Mouse (Mus musculus) central nervous system, embryonic 14 days (tissue): ENCODE data around the gene Nfe2. TPM values are rescaled to one million over a fixed set of nuclear protein-coding genes. Genes with fewer than 3 reads are reported as not detected.

Source experiments
- polyA plus RNA-seq: library from polyadenylated mRNA; depleted of rRNA; stranded (reverse); fragments of >200 nt; gene quantifications from 2 replicates; pipeline ENCODE4 v1.2.3, GENCODE M21; 2012; rRNA removed

The Nfe2 gene
- polyA plus RNA-seq = 0.92 and 1.6 TPM in 2 replicates

DNA sequence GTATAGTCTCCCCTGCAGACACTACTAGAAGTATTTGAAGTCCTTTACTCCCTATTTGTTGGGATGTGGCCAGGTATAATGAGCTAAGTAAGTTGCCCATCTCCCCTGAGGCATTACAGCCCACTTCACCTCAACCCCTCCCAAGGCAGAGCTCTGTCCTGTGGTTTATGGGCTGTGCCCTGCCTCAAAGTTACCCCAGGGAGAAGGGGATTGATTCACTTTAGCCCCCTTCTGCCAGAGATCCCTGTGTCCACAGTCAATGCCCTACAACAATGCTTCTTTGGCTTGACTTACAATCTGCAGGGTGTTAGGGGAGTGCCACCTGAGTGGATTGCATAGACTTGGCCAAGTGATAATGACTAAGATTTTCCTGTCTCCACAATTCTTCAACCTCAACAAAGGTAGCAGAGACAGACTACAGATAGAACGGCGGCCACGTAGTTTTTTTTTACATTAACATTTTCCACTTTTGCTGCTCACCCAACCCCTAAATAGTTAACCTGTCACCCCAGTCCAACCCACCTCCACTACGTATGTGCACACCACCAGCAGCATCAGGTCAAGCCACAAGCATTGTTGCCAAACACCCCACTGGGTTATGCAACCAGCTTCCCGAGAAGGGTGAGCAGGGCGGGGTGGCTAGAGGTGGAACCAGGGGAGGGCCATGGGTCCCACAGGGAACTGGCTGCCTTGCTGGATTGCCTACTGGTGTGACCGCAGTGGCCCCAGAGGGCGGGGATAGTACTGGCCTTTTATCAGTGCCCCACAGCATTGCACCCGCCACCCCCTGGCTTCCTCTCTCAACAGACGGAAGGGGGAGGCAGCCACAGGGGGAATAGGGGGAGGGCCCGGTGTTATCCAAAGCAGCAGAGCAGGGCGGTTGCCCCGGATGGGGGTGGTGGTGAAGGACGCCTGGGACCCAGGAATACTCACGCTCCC, at the start of gene Nfe2:
TSS of gene Nfe2 (minus strand) at position 614 of the 939 bp plus-strand sequence.

GRCm38 (mm10) chr15:103272419-103273279, 14.4 kb upstream of the Nfe2 start, which contains the start of gene Copz1:
Copz1 (plus strand) TSS chr15:103272714.

DNA sequence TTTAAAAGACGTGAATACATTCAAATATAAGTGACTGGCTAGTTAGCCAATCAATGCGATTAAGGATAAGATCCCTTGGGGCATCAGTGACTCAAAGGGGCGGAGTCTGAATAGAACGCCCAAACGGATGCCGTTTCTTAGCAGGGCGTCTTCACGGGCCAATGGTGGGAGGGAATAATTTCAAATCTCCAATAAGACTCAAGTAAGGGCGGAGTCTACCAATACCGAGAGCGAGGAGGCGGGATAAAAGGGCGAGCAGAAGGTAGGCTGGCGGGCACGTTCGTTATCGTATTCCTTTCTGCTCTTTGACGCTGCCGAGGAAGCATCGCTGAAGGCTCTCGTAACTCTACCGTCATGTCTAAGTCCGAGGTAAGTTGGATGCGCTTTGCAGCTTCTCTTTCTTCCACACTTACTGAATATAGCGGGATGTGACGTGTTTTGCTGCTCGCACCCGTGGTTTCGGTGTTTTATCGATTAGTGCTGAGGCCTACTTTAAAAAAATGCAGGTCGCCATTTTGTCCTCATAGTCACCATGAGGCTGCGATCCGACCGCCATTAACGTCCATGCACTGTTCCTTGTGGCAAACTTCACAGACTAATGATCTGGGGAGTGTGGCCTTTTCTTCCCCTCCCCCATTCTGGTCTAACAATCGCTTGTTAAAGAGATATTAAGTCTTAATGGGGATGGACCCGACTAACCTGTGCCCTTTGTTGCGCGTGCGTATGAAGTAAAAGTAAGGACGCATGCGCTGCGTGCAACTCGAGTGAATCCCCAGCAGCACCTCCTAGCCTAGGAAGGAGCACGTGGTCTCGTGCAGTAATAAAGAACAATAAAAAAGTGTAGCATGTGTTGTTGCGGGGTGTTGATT, 17.8 kb downstream of the Nfe2 start, which contains the start of gene Hnrnpa1:
TSS of gene Hnrnpa1 (plus strand) at position 273 of the 869 bp plus-strand sequence.

DNA sequence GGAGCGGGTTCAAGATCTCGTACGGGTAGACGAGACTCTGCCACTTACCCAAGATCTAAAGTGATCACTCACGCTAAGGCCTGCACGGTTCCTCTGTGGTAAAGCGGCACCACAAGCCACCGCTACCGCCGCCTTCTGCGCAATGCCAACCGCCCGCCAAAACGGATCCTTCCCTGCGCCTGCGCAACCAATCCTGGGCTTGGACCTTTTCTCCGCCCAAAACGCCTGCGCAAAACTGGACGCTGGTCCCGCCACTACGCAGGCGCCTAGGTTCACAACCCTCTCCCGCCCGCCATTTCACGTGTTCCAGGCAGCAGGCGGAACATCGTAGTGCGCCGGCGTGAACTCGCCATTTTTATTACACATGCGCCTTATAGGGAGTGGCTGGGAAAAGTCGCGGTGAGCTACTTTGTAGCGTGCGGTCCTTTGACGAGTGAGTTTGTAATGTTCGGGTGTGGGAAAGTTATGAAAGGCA, 18.5 kb downstream of the Nfe2 start, which contains the start of gene Cbx5:
TSS of gene Cbx5 (minus strand) at position 132 of the 475 bp plus-strand sequence.

Other genes starting within 250 kb of the Nfe2 start
- 10.7 and 10.8 TPM in 2 replicates for gene Hoxc4, start 239.5 kb downstream of the Nfe2 start, polyA plus RNA-seq
- 29.9 and 35.9 TPM in 2 replicates for gene Smug1, start 91.3 kb downstream of the Nfe2 start, polyA plus RNA-seq
- 93.0 and 106 TPM in 2 replicates for gene Cbx5, start 18.6 kb downstream of the Nfe2 start, polyA plus RNA-seq
- 1,362 and 1,476 TPM in 2 replicates for gene Hnrnpa1, start 18.0 kb downstream of the Nfe2 start, polyA plus RNA-seq
- gene Copz1, start 14.3 kb upstream of the Nfe2 start, polyA plus RNA-seq = 166 and 171 TPM in 2 replicates
- gene Gpr84, start 52.2 kb upstream of the Nfe2 start, polyA plus RNA-seq = 0.42 and 0.90 TPM in 2 replicates
- 20.9 and 26.2 TPM in 2 replicates for gene Zfp385a, start 81.7 kb upstream of the Nfe2 start, polyA plus RNA-seq
- 8.8 and 19.4 TPM in 2 replicates for gene Itga5, start 108.4 kb upstream of the Nfe2 start, polyA plus RNA-seq
- not detected in 2 replicates for gene Gtsf1, start 172.1 kb upstream of the Nfe2 start, polyA plus RNA-seq
- 0.11 TPM in 1 of 2 replicates, not detected in the other for gene Gtsf2, start 190.1 kb upstream of the Nfe2 start, polyA plus RNA-seq
- 2.5 and 2.6 TPM in 2 replicates for gene Nckap1l, start 195.4 kb upstream of the Nfe2 start, polyA plus RNA-seq
- gene Pde1b, start 244.6 kb upstream of the Nfe2 start, polyA plus RNA-seq = 79.1 and 89.7 TPM in 2 replicates